Mouse (Mus musculus): ENCODE data around the gene Prkn. TPM values are rescaled to one million over a fixed set of nuclear protein-coding genes. Genes with fewer than 3 reads are reported as not detected.

Prkn gene
- polyA plus RNA-seq, 1 experiment from 2014 or later = 1.7 TPM

- 62% methylated on average over 8 of the region's 8 CpGs for WGBS (ENCODE audit: insufficient replicate concordance)
Observed at GRCm38 (mm10) chr17:11332081-11332480, 491.9 kb downstream of the Prkn start.

DNA sequence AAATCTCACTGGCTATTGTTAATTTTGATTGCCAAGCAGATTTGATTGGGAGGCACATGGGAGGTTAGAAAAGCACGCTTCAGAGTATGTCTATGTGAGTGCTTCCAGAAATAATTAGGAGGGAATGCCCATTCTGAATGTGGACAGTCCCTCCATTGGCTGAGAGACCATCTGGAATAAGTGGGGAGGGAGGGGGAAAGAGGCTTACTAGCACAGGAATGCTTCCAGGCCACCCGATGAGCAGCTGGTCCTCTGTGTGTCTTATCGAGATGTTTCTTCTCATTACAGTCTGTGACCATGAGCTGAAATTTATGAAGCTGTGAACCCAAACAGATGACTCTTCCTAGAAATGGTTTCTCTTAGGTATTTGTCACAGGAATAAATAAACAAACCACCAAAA, 493.6 kb downstream of the Prkn start:
- no peak overlapping the region for H3K4me3 ChIP-seq (ENCODE audit: low read depth, low read length)
- no peaks in the 10 kb centered on the region for H3K9me3 ChIP-seq (replicated peaks; ENCODE audit: control insufficient read depth, low read length)
- WGBS (ENCODE audit: insufficient replicate concordance) = 68% methylated on average over 3 of the region's 3 CpGs
- H3K4me2 ChIP-seq = no peak overlapping the region
- H3K9ac ChIP-seq (ENCODE audit: low read depth, low read length) = no peak overlapping the region
- H3K27ac ChIP-seq (ENCODE audit: low read depth, low read length) = no peak overlapping the region
- ATAC-seq (replicated peaks; ENCODE audit: insufficient number of reproducible peaks, low FRiP score, low TSS enrichment) = no peak
- H3K4me1 ChIP-seq (ENCODE audit: control insufficient read depth, insufficient read depth, low read length) = no peaks in the 10 kb centered on the region
- H3K36me3 ChIP-seq (ENCODE audit: control insufficient read depth, insufficient read depth, low read length) = no peaks in the 10 kb centered on the region
- no peaks in the 10 kb centered on the region for H3K27me3 ChIP-seq (ENCODE audit: control insufficient read depth, insufficient read depth, low read length)

More at GRCm38 (mm10) chr17:11332081-11332480, 491.9 kb downstream of the Prkn start:
- Histone ChIP-seq H3K4me1 (ENCODE audit: control insufficient read depth, insufficient read depth, low read length) (no peaks in the 10 kb centered on the region), H3K36me3 (ENCODE audit: control insufficient read depth, insufficient read depth, low read length) (no peaks in the 10 kb centered on the region), H3K27ac (ENCODE audit: low read depth, low read length) (no peak overlapping the region), H3K9ac (ENCODE audit: low read depth, low read length) (no peak overlapping the region), H3K9me3 (replicated peaks; ENCODE audit: control insufficient read depth, low read length) (no peaks in the 10 kb centered on the region), H3K4me2 (no peak overlapping the region), H3K27me3 (ENCODE audit: control insufficient read depth, insufficient read depth, low read length) (no peaks in the 10 kb centered on the region), H3K4me3 (ENCODE audit: low read depth, low read length) (no peak overlapping the region)
- ATAC-seq (replicated peaks; ENCODE audit: insufficient number of reproducible peaks, low FRiP score, low TSS enrichment) = no peak

- 57% methylated on average over 1 of the region's 1 CpGs for WGBS (ENCODE audit: insufficient replicate concordance)
Observed at GRCm38 (mm10) chr17:11336156-11336555, 496.0 kb downstream of the Prkn start.

GRCm38 (mm10) chr17:11340368-11340767, 500.2 kb downstream of the Prkn start:
- 39% methylated on average over 4 of the region's 4 CpGs for WGBS (ENCODE audit: insufficient replicate concordance)
- H3K9ac ChIP-seq (ENCODE audit: low read depth, low read length) = no peak overlapping the region
- H3K36me3 ChIP-seq (ENCODE audit: control insufficient read depth, insufficient read depth, low read length) = no peaks in the 10 kb centered on the region
- H3K9me3 ChIP-seq (replicated peaks; ENCODE audit: control insufficient read depth, low read length) = no peaks in the 10 kb centered on the region
- ATAC-seq (replicated peaks; ENCODE audit: insufficient number of reproducible peaks, low FRiP score, low TSS enrichment) = no peak
- H3K4me1 ChIP-seq (ENCODE audit: control insufficient read depth, insufficient read depth, low read length) = no peaks in the 10 kb centered on the region
- H3K27ac ChIP-seq (ENCODE audit: low read depth, low read length) = no peak overlapping the region
- H3K4me2 ChIP-seq = no peak overlapping the region
- no peaks in the 10 kb centered on the region; the same call in 1 of the 2 replicates for H3K27me3 ChIP-seq (ENCODE audit: control insufficient read depth, insufficient read depth, low read length)
- H3K4me3 ChIP-seq (ENCODE audit: low read depth, low read length) = no peak overlapping the region

More at GRCm38 (mm10) chr17:11336156-11336555, 496.0 kb downstream of the Prkn start:
- Histone ChIP-seq H3K36me3 (ENCODE audit: control insufficient read depth, insufficient read depth, low read length) (no peaks in the 10 kb centered on the region), H3K27ac (ENCODE audit: low read depth, low read length) (no peak overlapping the region), H3K9ac (ENCODE audit: low read depth, low read length) (no peak overlapping the region), H3K9me3 (replicated peaks; ENCODE audit: control insufficient read depth, low read length) (no peaks in the 10 kb centered on the region), H3K4me2 (no peak overlapping the region), H3K27me3 (ENCODE audit: control insufficient read depth, insufficient read depth, low read length) (no peaks in the 10 kb centered on the region), H3K4me3 (ENCODE audit: low read depth, low read length) (no peak overlapping the region), H3K4me1 (ENCODE audit: control insufficient read depth, insufficient read depth, low read length) (no peaks in the 10 kb centered on the region)
- ATAC-seq (replicated peaks; ENCODE audit: insufficient number of reproducible peaks, low FRiP score, low TSS enrichment) = no peak

- no peaks in the 10 kb centered on the region for H3K36me3 ChIP-seq (ENCODE audit: control insufficient read depth, insufficient read depth, low read length)
- no peaks in the 10 kb centered on the region for H3K9me3 ChIP-seq (replicated peaks; ENCODE audit: control insufficient read depth, low read length)
- no peak overlapping the region for H3K27ac ChIP-seq (ENCODE audit: low read depth, low read length)
- no peak overlapping the region for H3K4me3 ChIP-seq (ENCODE audit: low read depth, low read length)
- no peaks in the 10 kb centered on the region for H3K4me1 ChIP-seq (ENCODE audit: control insufficient read depth, insufficient read depth, low read length)
- H3K4me2 ChIP-seq = no peak overlapping the region
- no peak overlapping the region for H3K9ac ChIP-seq (ENCODE audit: low read depth, low read length)
- no peaks in the 10 kb centered on the region; the same call in 1 of the 2 replicates for H3K27me3 ChIP-seq (ENCODE audit: control insufficient read depth, insufficient read depth, low read length)
- no peak for ATAC-seq (replicated peaks; ENCODE audit: insufficient number of reproducible peaks, low FRiP score, low TSS enrichment)
- WGBS (ENCODE audit: insufficient replicate concordance) = 81% methylated on average over 1 of the region's 1 CpGs
Observed at GRCm38 (mm10) chr17:11346310-11346709, 506.1 kb downstream of the Prkn start.

- Histone ChIP-seq H3K4me2 (no peak overlapping the region), H3K9me3 (replicated peaks; ENCODE audit: control insufficient read depth, low read length) (no peaks in the 10 kb centered on the region), H3K4me3 (ENCODE audit: low read depth, low read length) (no peak overlapping the region), H3K36me3 (ENCODE audit: control insufficient read depth, insufficient read depth, low read length) (no peaks in the 10 kb centered on the region), H3K27ac (ENCODE audit: low read depth, low read length) (no peak overlapping the region), H3K4me1 (ENCODE audit: control insufficient read depth, insufficient read depth, low read length) (no peaks in the 10 kb centered on the region), H3K9ac (ENCODE audit: low read depth, low read length) (no peak overlapping the region), H3K27me3 (ENCODE audit: control insufficient read depth, insufficient read depth, low read length) (no peaks in the 10 kb centered on the region)
- ATAC-seq (replicated peaks; ENCODE audit: insufficient number of reproducible peaks, low FRiP score, low TSS enrichment) = no peak
- WGBS (ENCODE audit: insufficient replicate concordance) = 29% methylated on average over 1 of the region's 1 CpGs
Observed at GRCm38 (mm10) chr17:11352778-11353552, 512.8 kb downstream of the Prkn start.

DNA sequence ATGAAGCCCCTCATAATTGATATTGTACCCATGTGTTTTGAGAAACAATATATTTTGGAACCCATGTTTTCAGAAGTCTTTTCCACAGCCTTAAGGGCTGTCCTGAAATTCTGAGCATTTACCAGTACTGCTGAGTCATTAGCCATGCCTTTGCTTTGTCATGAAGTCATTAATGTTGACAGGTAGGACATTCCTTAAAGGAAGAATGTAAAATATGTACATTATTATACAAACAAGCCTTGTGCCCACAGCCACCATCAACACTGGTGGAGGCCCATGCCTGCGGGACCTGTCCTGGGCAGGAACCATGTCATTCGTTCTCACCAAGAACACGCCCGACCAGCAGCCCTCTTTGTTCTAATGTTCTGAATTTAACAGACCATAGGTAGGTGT, 513.4 kb downstream of the Prkn start:
- H3K9ac ChIP-seq (ENCODE audit: low read depth, low read length) = no peak overlapping the region
- ATAC-seq (replicated peaks; ENCODE audit: insufficient number of reproducible peaks, low FRiP score, low TSS enrichment) = no peak
- WGBS (ENCODE audit: insufficient replicate concordance) = 88% methylated on average over 4 of the region's 4 CpGs

GRCm38 (mm10) chr17:11354348-11354747, 514.2 kb downstream of the Prkn start:
- no peak for ATAC-seq (replicated peaks; ENCODE audit: insufficient number of reproducible peaks, low FRiP score, low TSS enrichment)
- no peak overlapping the region for H3K4me3 ChIP-seq (ENCODE audit: low read depth, low read length)
- no peak overlapping the region for H3K27ac ChIP-seq (ENCODE audit: low read depth, low read length)
- H3K36me3 ChIP-seq (ENCODE audit: control insufficient read depth, insufficient read depth, low read length) = no peaks in the 10 kb centered on the region
- H3K4me1 ChIP-seq (ENCODE audit: control insufficient read depth, insufficient read depth, low read length) = no peaks in the 10 kb centered on the region
- no peaks in the 10 kb centered on the region for H3K27me3 ChIP-seq (ENCODE audit: control insufficient read depth, insufficient read depth, low read length)
- H3K9ac ChIP-seq (ENCODE audit: low read depth, low read length) = no peak overlapping the region
- 70% methylated on average over 7 of the region's 7 CpGs for WGBS (ENCODE audit: insufficient replicate concordance)
- no peaks in the 10 kb centered on the region for H3K9me3 ChIP-seq (replicated peaks; ENCODE audit: control insufficient read depth, low read length)
- no peak overlapping the region for H3K4me2 ChIP-seq

More for the DNA sequence above, 513.4 kb downstream of the Prkn start:
- Histone ChIP-seq H3K27ac (ENCODE audit: low read depth, low read length) (no peak overlapping the region), H3K4me2 (no peak overlapping the region), H3K27me3 (ENCODE audit: control insufficient read depth, insufficient read depth, low read length) (no peaks in the 10 kb centered on the region), H3K4me3 (ENCODE audit: low read depth, low read length) (no peak overlapping the region), H3K9me3 (replicated peaks; ENCODE audit: control insufficient read depth, low read length) (no peaks in the 10 kb centered on the region), H3K36me3 (ENCODE audit: control insufficient read depth, insufficient read depth, low read length) (no peaks in the 10 kb centered on the region), H3K4me1 (ENCODE audit: control insufficient read depth, insufficient read depth, low read length) (no peaks in the 10 kb centered on the region)

DNA sequence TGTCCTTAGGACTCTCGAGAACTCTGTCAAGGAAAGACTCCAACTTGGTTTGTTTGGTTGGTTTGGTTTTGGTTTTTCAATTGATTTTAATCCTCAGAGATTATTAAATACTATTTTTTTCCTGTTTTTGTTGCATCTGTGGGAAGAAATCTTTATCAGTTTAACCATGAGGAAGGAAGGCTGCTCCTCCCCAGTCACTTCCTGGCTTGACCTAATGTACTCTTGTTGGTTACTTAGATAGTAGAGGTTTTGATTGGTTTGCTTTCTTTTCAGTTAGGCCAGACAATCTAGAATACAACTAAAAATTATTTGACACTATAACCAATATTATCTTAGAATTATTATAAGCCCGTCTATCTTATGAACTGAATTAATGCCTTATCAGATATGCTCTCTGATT, 535.3 kb downstream of the Prkn start:
- Histone ChIP-seq H3K9ac (ENCODE audit: low read depth, low read length) (no peak overlapping the region), H3K4me3 (ENCODE audit: low read depth, low read length) (no peak overlapping the region), H3K9me3 (replicated peaks; ENCODE audit: control insufficient read depth, low read length) (no peaks in the 10 kb centered on the region), H3K36me3 (ENCODE audit: control insufficient read depth, insufficient read depth, low read length) (no peaks in the 10 kb centered on the region), H3K4me1 (ENCODE audit: control insufficient read depth, insufficient read depth, low read length) (no peaks in the 10 kb centered on the region), H3K27ac (ENCODE audit: low read depth, low read length) (no peak overlapping the region), H3K27me3 (ENCODE audit: control insufficient read depth, insufficient read depth, low read length) (no peaks in the 10 kb centered on the region), H3K4me2 (no peak overlapping the region)
- no peak for ATAC-seq (replicated peaks; ENCODE audit: insufficient number of reproducible peaks, low FRiP score, low TSS enrichment)
- 76% methylated on average over 2 of the region's 2 CpGs for WGBS (ENCODE audit: insufficient replicate concordance)

Measured in heart, embryonic 11.5 days (tissue).